Mouse (Mus musculus): Measurements from ENCODE around the gene AL732309.1.
A peak's percentile ranks its signal among the peaks of the same experiment; 100 is the strongest.

DNA sequence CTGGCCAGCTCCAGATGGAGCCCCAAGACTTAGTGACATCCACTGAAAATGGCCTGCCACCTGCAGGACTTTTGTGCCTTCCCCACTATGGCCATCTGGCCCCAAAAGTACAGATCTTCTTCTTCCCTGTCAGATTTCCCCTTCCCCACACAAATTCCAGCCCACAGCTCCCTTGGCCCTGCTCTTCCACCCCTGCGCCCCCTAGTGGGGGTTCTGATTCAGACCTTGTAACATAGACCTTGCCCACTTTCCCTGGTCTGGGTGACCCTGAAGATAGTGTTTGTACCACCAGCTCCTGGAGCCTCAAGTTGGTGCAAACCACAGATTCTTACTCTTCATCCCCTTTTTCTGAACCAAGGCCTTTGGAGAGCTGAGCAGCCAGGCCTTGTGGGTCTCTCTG lies 46.2 kb upstream of the AL732309.1 start:
- TF ChIP-seq POLR2A (IDR thresholded peaks at IDR 0.05; ENCODE audit: control insufficient read depth in 1 of 2, insufficient read depth in 1 of 2, low read depth in 1 of 2, low read length in 2 of 2, poor library complexity in 1 of 2) (no peak), SIN3A (IDR thresholded peaks at IDR 0.05; ENCODE audit: low read length) (peak; percentile 25), MEF2A (IDR thresholded peaks at IDR 0.05; ENCODE audit: extremely low read depth, insufficient replicate concordance, low read depth, low read length, poor library complexity, severe bottlenecking) (no peak), CTCF (IDR thresholded peaks at IDR 0.05 in 2 of 3, conservative IDR thresholded peaks at IDR 0.05 in 1 of 3; ENCODE audit: control insufficient read depth in 1 of 3, insufficient read depth in 1 of 3, low read depth in 2 of 3, low read length in 3 of 3, poor library complexity in 1 of 3, severe bottlenecking in 1 of 3) (peak; percentile 90 to 95 (median 91)), GATA1 (IDR thresholded peaks at IDR 0.05; ENCODE audit: low read depth, low read length) (no peak)
